Mouse (Mus musculus): ENCODE measurements at regions not wholly inside any gene's neighbourhood (a gene's known extent, or its start where the extent isn't known, plus 50 kb on each side); places are given as distances from the start of the nearest gene placed in this dataset.

GRCm38 (mm10) chr4:114712921-114713527, 108.5 kb upstream of the Gm12830 start:
- in situ Hi-C loops (cut with MboI, MseI), result no loop called here

DNA sequence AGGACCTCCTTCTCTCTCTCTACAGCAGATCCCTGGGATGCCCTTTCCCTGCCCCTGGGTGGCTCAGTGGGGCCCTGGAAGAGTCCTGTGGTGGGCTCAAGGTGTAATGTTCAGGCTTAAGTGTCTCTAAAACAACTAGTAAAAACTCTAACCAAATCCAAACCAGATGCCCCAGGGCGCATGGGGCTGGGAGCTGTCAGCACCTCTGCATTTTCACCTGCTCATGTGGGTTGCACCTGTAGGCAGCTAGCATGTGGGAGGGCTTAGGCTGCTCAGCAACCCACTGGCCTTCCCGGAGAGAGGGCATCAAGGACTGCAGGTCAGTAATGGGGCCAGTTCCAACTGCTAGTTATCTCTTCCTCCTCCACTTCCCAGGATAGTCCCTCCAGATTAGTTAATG, 104.8 kb upstream of the Gm12830 start:
- in situ Hi-C loops (cut with MboI, MseI), result no loop called here

GRCm38 (mm10) chr4:114720696-114721095, 100.8 kb upstream of the Gm12830 start:
- in situ Hi-C loops (cut with MboI, MseI), result no loop called here

DNA sequence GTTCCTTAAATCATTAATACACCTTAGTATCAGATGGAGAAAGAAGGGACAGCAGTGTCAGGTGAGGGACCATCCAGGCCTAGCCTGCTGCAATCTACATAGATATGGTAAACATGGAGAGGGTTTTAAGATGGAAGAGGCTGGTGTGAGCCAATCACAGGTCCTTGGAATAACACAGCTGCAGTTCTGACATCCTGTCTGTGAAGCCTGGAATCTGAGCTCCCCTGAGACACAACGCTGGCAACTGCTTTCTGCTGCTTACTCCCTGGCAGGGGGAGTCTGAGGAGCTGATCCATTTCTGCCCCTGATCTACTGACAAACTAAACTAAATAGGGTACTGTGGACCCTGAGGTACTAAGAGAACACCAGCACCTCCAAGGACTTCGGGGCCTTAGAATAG, 100.1 kb upstream of the Gm12830 start:
- in situ Hi-C loops (cut with MboI, MseI), result no loop called here

- in situ Hi-C loops (cut with MboI, MseI), result no loop called here
These were observed 93.1 kb upstream of the Gm12830 start for GRCm38 (mm10) chr4:114728235-114729000.

GRCm38 (mm10) chr4:114733256-114734004, 88.1 kb upstream of the Gm12830 start:
- in situ Hi-C loops (cut with MboI, MseI), result no loop called here

DNA sequence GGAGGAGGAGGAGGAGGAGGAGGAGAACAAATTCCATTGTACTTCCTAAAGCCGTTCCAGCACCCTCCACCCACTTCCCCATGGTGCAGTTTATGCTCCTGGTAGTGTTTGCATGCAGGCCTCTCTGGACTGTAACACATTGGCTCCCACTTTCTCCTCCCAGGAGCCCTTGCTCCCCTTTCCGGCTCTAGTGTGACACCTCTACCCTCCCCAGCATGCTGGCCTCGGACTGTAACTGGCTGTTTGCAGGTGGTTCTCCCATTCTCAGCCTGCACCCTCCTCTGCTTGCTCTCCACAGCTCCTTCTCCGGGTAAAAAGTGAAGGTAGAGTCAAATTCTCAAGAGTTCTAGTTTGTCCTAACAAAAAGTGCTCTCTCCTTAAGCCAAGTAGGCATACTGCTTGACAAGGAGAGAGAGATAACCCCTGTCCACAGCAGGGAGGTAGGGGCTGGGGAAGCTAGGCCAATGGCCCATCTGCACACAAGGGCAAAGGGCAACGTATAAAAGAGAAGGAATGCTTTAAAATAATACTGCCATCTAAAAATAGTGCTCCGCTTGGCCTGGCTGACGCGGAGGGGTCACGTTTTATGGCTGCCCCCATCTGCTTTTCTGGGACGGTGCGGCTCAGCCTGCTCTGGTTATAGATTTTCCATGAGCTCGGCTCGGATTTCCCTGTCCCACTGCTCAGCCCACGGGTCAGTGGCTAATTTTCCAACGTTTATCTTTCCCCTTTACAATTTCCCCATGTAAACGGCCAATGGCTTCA, 82.4 kb upstream of the Gm12830 start:
- in situ Hi-C loops (cut with MboI, MseI), result no loop called here

DNA sequence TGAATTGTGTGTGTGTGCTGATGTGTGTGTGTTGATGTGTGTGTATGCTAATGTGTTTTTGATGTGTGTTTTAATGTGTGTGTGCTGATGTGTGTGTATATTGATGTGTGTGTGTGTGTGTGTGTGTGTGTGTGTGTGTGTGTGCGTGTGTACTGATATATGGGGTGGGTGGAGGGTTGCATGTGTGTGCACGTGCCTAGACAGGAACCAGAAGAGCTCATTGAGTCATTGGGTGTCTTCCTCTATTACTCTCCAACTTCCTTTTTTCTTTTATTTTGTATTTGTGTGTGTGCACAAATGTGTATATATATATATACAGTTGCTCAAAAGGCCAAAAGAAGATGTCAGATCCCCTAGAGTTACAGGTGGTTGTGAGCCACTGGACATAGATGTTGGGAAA, 73.4 kb upstream of the Gm12830 start:
- in situ Hi-C loops (cut with MboI, MseI), result no loop called here

- in situ Hi-C loops (cut with MboI, MseI), result no loop called here
These were observed 61.7 kb upstream of the Gm12830 start for GRCm38 (mm10) chr4:114759837-114760236.

DNA sequence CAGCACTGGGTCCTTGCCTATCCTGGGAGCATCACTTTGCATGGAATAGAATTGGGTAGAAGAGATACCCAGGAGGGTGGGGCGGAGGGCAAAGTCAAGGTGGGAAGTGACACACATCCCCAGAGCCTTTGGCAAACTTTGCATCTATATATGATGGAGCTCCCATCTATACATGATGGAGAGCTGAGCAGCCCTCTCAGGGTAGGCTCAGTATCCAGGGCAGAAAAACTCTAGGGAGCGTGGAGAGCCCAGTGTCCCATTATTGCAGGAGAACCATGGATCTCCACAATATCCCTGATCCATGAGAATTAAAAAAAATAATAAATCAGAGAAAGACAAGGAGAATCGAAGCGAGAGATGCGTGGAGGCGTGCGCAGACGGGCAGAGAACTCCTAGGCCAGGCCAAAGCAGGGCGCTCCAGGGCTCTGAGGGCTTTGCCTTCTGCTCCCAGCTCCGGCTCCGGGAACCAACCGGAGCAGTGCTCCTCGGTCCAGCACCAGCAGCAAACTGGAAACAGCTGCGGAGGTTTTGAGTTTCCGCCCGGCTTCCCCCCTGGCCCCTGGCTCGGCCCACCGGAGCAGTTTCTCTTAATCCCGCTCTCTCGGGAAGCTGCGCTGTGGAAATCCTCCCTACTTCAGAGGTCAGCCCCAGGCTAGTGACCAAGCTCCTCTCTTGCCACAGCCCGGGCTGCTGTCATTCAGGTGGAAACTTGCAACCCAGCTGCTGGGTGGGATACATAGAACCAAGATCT, 54.7 kb upstream of the Gm12830 start:
- in situ Hi-C loops (cut with MboI, MseI), result no loop called here

All from T-helper 2 cell (primary cell).